Mouse (Mus musculus) cortical plate, adult 2 months (tissue): ENCODE results near the gene Atp6v0a1.

ENCODE experiments used
- CTCF ChIP-seq: fragments of 200-500 bp; IDR thresholded peaks from 2 replicates; pipeline ENCODE4 v1.5.1; 2011; ENCODE audit warnings: mild to moderate bottlenecking, control low read depth, low read length; ENCODE audit not compliant: insufficient read depth; ENCODE audit errors: extremely low read depth
- POLR2A ChIP-seq: fragments of 200-500 bp; IDR thresholded peaks from 2 replicates; pipeline ENCODE4 v1.6.1; 2011; ENCODE audit warnings: mild to moderate bottlenecking, low read length, control low read depth; ENCODE audit not compliant: insufficient read depth; ENCODE audit errors: extremely low read depth

GRCm38 (mm10) chr11:101034614-101035327, 25.5 kb downstream of the Atp6v0a1 start:
- TF ChIP-seq CTCF: no peak
- no peak for TF ChIP-seq POLR2A
